Mouse (Mus musculus) left cerebral cortex, postnatal 14 days (tissue): Measurements from ENCODE around the gene Nr4a1. TPM values are rescaled to one million over a fixed set of nuclear protein-coding genes. Genes with fewer than 3 reads are reported as not detected.

Experiments
- DNase-seq, 2 experiments: peaks; one replicate each; pipeline ENCODE4 v3.0.0; 2021 to 2022; ENCODE audit warnings: low spot score in 2 of 2, mixed read lengths in 1 of 2
- intact Hi-C: fragments of 180-260 bp; cut with DNase I; formaldehyde crosslinking; loops from one replicate; pipeline ENCODE4 v1.15.1; 2025
- total RNA-seq, 2 experiments: library from RNA; stranded (reverse); gene quantifications; 2 replicates each; pipeline ENCODE4 v1.2.3; 2021

Gene Nr4a1
- total RNA-seq, 2 experiments from 2014 or later: 65.6 to 78.4 TPM

DNA sequence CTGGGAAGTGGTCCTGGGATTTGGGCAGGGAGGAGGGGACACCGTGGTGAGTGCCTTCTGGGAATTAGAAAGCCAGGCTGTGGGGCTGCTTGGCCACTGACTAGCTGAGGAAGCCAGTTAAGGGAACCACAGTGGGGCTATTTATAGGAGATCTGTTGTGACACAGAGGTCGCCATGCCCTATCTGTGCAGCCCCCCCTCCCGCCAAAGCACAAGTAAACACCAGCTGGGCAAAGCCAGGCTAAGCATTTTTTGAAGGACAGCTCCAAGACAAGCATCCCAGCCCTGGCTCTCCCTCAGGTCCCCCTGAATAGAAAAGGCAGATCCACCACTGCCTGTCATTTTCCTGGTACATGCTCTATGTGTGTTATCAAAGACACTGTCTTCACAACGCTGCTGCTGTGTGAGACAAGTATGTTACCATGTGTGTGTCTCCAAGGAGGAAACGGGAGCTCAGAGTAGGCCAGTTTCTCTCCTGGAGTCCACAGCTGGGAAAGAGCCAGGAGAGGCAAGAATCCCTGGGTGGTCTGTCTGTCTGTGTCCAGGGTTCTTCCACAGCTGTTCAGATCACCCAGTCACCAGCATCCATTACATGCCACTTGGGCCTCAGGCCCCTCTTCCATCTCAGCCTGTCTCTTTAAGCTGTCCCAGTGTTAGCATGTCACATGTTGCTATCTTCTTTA is 5.9 kb upstream of the Nr4a1 start:
- DNase-seq: no peak
- intact Hi-C loops: no loop called here

DNA sequence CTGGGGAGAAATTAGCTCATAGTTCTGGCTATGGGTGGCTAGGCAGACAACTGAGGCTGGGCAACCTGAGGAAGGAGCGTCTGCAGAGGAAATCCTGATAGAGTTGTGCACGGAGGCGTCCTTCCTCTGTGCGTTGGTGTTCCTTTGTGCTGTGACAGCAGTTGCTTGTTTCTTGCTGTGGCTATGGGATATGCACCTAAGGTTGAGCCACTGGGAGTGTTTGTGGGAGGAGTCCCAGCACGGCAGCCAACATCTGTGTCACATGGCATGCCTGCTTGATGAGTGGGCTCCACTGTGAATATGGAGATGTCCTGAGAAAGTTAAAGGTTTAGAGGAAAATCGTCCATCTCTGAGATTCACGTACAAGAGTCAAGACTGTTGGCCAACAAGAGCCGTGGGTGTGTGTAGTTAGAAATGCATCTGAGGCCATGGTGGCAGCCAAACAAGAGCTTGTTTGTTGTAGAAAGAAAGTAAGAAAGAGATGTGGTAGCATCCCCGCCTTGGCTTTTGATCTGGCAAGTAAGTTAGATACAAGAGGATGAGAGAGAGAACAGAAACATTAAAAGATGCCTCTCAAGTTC is 3.8 kb upstream of the Nr4a1 start:
- intact Hi-C loops: no loop called here
- DNase-seq: no peak

DNA sequence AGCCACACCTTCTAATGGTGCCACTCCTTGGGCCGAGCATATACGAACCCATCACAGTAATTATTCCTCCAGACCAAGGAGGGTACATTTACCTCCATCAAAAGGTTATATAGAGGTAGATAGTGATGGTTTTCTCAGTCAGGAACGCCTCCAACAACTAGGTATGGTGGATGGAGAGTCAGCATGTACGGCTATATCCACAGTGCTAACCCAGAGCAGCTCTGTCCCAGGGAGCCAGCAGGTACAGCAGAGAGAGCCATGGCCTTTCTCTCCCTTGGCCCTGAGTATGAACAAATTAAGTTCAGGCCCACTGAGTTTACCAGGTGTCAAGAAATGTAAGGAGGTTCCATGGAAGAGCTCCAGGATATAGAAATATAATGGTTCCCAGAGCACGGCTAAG is 2.1 kb upstream of the Nr4a1 start:
- DNase-seq: no peak
- intact Hi-C loops: no loop called here

DNA sequence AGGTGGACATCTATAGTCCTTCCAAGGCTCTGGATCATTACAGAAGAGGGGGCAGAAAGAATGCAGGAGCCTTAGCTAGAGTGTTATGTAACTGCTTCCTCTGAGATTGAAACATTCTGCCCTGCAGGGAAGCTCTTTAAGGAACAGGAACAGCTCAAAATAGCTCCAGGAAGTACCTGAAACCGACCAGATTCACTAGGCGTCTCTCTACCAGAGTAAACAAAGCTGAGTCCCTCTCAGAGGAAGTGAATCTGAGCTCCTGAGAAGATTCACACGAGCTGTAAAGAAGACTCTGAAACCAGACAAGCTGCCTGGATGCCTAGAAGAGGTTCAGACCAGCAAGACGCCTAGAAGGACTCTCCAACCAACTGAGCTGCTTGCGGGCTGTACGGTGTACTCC is 1.5 kb upstream of the Nr4a1 start:
- no peak for DNase-seq
- intact Hi-C loops: no loop called here

DNA sequence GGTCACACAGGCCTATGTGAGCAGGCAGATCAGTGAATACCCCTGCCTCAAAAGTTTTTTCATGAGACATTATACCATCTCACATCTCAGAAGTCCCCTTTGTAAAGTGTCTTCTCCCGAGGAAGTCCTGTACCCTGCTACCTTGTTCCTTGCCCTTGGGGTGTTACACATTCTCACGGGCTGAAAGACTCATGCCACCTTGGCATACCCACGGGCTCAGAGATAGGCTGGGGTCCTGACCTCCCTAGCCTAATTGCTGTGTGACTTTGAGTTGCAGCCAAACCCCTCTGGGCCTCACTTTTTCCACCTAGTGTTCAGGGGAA is 545 bp upstream of the Nr4a1 start:
- DNase-seq: no peak
- intact Hi-C loops: no loop called here

DNA sequence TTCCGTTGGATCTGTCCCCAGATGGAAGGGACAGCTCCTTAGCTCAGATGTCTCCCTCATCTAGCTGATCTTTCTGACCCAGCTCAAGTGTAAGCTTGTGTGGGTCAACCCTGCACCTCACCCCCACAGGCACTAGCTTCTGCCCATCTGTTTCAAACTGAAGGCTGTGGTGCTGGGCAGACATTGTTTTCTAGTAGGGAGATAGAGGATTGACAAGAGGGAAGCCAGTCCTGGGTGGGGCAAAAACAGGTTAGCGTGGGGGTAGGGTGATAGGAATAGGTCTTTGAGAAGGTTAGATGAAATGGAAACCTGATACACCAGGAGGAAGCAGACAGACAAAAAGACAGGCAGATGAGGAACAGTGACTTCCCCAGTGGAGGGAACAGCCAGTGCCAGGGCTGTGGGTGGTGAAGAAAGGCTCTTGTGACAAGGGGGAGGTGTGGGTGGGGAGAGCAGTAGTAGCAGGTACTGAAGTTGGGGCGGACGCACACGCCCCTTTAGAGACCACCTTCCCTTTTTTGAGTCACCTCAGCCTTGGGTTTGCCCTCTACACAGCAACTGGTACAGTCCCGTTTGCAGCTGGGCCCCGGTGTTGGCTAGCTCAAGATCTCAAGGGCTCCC is 1.9 kb downstream of the Nr4a1 start:
- intact Hi-C loops: no loop called here

DNA sequence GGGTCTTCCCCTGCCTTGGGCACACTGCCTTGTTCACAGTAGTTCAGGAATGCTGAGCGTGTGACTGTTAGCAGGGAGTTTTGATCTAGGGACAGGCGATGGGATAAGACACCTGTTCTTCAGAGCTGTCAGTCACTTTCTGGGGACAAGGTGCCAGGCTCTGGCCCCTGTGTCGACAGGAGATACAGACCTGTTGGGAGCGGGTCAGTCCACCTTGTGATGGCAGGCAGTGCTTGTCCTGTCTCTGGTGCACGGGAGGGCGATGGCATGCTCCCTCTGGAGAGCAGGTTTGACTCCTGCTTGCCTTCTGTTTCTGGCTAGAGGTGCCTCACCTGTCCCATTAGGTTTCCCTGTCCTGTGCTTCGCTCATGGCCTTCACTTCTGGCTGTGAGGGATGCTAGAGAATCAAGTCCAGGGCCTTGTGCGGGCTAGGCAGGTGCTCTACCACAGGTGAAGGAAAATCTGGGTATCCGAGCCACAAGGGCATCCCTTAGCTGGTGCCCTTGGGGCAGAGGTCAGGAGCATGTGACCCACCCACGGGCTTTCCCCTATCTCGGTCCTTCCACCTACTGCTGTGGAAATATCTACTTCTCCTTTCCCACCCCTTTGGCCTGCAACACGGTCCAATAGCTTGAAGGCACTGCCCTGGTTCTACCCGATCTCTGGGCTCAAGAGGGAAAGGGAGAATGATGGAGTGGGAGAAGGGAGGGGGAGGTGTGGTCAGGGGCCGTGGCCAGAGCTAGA is 2.6 kb downstream of the Nr4a1 start:
- no peak for DNase-seq
- intact Hi-C loops: no loop called here

More for the DNA sequence above, 1.9 kb downstream of the Nr4a1 start:
- no peak for DNase-seq

DNA sequence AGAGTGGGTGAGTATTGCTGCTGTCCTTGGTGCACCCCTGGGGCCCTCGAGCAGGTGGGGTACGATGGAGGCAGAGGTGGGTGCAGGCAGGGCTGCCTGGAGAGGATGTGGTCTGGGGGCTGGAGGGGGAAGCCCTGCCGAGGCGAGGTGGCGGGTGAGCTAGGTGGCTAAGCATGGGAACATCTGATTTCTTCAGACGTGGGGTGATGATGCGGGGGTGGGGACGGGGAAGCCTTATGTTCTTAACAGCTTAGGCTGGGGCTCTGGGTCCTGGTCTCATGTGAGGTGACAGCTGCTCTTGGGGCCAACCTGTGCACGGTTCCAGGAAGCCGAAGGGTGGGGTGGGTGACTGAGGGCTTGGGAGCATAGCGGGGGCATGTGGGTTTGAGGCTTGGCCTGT is 4.4 kb downstream of the Nr4a1 start:
- no peak for DNase-seq
- intact Hi-C loops: no loop called here

DNA sequence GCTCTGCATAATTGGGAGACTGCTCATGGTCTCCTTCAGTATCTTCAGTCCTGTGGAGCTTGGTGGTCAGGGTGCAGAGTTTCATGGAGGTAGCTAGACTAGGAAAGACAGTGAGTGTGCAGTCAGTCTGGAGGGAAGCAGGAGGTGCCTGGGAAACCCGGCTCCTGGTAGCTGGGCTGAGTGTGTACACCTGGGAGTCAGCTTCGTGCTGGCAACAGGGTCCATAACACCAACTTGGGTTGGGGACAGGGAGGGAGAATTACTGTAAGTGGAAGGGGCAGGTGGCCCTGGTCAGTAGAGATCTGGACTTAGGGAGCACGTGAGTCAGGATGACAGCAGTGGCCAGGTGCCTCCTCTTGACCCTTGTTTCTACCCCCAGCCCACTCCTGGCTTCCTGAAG is 5.9 kb downstream of the Nr4a1 start:
- intact Hi-C loops: no loop called here

DNA sequence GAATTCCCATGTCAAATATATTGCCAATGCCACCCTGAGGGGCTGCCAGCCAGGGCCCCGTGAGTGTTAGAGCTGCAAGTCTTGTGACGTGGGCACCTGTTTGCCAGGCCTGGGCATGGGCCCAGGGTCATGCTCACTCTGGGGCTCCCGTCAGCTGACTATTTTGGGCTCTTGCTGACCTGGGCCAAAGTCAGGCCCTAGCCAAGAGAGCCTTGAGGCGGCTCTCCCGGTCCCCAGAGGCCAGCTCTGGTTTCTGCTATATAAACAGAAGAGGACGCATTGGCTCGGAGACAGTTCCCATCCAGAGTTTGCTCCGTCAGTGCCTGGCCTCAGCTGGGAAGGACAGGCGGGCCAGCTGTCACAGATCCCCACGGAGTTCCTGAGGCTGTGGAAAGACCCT is 6.3 kb downstream of the Nr4a1 start:
- intact Hi-C loops: no loop called here
- no peak for DNase-seq

More for the DNA sequence above, 5.9 kb downstream of the Nr4a1 start:
- DNase-seq: no peak

DNA sequence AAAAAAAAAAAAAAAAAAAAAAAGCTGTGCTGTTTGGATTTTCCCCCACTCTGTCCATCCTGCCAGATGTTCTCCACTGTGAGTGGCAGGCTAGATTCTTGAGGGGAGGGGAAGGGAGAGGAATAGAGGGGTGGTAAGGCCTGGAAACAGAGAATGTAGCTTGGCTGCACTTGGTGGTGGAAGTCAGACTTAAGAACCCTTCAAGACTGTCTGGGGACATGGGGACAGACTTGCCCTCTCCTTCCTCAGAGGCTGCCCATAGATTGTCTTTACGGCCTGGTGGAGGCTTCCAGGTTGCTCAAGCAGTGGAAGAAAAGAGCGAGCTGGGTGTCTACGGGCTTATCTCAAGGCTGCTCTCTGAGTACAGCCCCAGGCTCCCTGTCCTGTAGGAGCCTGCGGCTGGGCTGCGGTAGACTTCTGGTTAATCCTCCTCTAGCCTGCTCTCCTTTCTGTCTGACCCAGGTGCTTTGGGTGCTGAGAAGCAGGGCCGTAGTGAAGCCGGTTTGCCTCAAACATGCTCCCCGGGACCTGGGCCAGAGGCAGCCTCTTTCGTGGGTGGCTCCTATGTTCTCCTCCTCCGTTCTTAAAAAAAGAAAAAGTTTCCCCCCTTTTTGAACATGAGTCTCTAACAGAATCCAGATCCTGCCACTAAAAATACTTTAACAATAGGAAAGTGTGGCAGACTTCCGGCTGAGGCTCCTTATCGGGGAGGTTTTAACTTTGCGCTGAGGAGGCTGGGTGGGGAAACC is 7.0 kb downstream of the Nr4a1 start:
- intact Hi-C loops: no loop called here
- DNase-seq: no peak

DNA sequence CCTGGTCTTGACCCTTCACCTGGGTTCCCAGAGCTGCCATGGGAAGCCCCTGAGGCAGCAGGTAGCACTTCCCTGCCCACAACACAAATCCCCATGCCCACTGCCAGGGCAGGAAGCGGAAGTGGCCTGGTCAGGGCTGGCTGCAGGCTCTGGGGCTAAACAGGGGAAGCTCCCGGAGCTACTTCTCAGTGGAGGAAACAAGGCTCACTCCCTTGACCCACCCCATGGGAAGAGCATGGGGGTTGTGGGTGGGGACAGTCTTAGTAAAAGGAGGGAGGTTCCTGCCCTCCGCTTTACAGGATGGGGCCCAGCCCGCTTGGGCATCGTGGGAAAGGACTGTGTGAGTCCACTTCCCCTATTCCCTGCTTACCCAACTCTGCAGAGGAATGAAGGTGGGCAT is 8.4 kb downstream of the Nr4a1 start:
- intact Hi-C loops: no loop called here
- no peak for DNase-seq

DNA sequence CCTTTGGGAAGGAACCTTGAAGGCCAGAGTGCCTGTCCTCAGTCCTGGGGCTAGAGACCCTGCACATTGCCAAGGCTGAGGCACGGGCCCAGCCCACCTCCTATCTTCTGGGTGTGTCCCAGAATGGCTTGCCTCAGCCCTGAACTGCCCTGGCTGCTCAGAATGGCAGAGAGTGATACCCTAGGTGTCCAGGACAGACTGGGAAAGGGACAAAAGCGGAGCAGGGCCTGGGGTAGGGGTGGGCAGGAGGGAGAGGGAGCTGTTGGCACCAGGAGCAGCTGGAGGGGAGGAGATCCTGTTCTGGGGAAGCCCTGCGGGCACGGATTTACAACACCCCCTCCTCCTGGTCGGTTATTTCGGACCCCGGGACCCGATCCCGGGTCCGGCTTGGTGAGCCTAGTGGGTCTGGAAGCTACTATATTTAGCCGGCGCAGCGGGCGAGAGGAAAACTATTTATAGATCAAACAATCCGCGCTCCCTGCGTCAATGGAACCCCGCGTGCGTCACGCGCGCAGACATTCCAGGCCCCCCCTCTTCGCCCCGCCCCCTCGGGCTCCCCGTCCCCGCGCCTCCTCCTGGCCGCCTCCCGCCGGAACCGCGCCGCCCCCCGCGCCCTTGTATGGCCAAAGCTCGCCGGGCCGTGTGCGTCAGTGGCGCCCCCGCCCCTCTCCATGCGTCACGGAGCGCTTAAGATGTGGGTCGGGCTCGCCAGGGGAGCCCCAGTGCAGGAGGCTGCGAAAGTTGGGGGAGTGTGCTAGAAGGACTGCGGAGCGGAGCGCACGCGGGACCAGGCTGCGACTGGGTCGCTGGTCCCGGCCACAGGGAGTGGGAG is 12.3 kb downstream of the Nr4a1 start:
- intact Hi-C loops: loop anchor here (1.0 kb wide), 1 partner anchor 20 kb away; no protein-coding TSS in a partner anchor
- peak; percentile 93 to 95 for DNase-seq

DNA sequence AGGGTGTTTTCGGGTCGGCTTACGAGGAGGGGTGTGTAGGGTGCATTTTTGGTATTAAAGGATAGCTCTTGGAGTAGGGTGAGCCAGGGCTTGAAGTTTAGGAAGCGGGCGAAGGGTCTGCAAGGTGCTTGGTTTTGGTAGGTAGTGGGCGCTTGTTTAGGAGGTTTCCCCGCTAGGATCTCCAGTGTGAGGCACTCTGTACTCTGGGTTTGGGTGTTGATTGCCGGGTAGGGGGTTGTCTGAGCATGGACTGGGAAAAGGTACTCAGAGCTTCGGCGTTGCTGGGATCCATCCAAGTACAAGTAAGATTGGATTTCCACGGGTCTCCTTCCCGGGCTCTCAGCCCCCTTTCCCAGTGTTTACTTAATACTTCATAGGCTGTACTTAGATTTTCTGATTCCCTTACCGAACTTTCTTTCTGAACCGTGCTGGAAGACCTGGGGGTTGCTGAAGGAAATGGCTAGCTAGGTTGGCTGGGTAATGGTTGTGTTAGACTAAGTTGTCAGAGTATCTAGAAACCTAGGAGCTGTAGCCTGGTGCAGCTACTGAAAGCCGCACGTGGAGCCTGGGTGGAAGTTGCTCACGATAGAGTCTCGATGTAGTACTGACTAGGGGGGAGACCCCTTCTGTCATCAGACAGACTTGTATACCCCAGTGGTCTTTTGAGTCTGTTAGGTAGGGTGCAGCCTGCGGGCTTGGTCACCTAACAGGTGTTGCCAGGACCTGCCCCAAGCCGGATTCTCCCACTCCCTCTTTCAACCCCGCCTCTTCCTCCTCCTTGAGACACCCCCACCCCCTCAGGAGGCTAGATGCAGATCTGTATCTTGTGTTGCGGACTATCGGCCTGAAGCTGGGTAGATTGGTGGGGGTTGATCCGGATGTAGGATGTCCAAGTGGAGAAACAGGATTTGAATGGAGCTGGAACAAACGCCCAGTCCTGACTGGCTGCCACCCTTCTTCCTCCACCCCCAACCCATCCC is 13.3 kb downstream of the Nr4a1 start:
- intact Hi-C loops: no loop called here
- DNase-seq: no peak

DNA sequence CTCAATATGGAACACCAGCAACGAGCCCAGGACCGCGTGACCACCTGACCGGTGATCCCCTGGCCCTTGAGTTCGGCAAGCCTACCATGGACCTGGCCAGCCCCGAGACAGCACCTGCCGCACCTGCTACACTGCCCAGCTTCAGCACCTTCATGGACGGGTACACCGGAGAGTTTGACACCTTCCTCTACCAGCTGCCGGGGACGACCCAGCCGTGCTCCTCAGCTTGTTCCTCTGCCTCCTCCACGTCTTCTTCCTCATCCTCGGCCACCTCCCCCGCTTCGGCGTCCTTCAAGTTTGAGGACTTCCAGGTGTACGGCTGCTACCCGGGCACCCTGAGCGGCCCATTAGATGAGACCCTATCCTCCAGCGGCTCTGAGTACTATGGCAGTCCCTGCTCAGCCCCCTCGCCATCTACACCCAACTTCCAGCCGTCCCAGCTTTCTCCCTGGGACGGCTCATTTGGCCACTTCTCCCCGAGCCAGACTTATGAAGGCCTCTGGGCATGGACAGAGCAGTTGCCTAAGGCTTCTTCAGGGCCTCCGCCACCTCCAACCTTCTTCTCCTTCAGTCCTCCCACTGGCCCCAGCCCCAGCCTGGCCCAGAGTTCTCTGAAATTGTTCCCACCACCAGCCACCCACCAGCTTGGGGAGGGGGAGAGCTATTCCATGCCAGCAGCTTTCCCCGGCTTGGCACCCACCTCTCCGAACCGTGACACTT is 16.2 kb downstream of the Nr4a1 start:
- DNase-seq: no peak
- intact Hi-C loops: no loop called here

DNA sequence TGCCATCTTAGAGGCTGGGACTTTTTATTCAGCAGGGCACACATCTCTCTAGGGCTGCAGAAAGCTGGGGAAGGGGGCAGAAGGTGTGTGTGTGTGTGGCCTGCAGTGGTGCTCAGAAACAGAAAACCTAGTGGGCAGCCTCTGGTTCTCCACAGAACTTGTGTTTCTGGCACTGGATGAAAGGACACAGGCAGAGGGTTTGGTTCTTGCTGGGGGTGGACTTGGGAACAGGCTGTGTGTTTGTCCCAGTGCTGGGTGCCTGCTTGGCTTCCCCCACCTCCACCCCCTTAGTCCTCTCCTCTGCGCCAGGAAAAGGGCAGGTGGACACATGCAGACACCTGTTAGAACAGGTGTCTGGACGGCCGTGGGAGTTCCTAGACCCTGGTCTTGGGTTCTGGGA is 17.0 kb downstream of the Nr4a1 start:
- no peak for DNase-seq
- intact Hi-C loops: no loop called here

DNA sequence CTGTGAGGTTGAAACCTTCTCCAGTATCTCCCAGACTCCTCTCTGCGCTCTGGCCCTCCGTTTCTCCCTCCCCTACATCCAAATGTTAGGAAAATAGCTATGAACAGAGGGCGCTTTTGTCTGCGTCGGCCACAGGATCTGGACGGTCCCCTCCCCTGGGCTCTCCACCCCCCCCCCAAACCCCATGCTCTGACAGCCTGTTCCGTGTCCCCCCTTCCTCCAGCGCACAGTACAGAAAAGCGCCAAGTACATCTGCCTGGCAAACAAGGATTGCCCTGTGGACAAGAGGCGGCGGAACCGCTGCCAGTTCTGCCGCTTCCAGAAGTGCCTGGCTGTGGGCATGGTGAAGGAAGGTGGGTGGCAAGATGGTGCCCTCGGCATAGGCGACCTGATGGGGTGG is 17.4 kb downstream of the Nr4a1 start:
- DNase-seq: no peak
- intact Hi-C loops: no loop called here
